Mouse (Mus musculus) CH12.LX (cell line): ENCODE results near the gene Fosb.

Experiments used
- CHD1 ChIP-seq: IDR thresholded peaks from 2 replicates; pipeline ENCODE4 v1.6.1; 2012; ENCODE audit warnings: low read depth, low read length, improper control_type of control experiment, inconsistent platforms
- CTCF ChIP-seq, 2 experiments: IDR thresholded peaks in 1 of 2; conservative IDR thresholded peaks in 1 of 2; 2 replicates each; pipeline ENCODE4 v1.5.1; 2011 to 2012; ENCODE audit warnings: low read depth in 2 of 2, low read length in 2 of 2, improper control_type of control experiment in 1 of 2, inconsistent platforms in 1 of 2, mild to moderate bottlenecking in 1 of 2, moderate library complexity in 1 of 2
- HCFC1 ChIP-seq: IDR thresholded peaks from 2 replicates; pipeline ENCODE4 v1.6.1; 2012; ENCODE audit warnings: low read depth, mild to moderate bottlenecking, inconsistent platforms, low read length, improper control_type of control experiment
- JUN ChIP-seq: IDR thresholded peaks from 2 replicates; pipeline ENCODE4 v1.6.1; 2011; ENCODE audit warnings: low read depth, mild to moderate bottlenecking, low read length, improper control_type of control experiment, moderate library complexity; ENCODE audit not compliant: insufficient read depth
- MAZ ChIP-seq: IDR thresholded peaks from 2 replicates; pipeline ENCODE4 v1.6.1; 2012; ENCODE audit warnings: low read depth, mild to moderate bottlenecking, inconsistent platforms, low read length, improper control_type of control experiment, moderate library complexity
- POLR2A ChIP-seq: IDR thresholded peaks from 2 replicates; pipeline ENCODE4 v1.6.1; 2011; ENCODE audit warnings: low read depth, mild to moderate bottlenecking, improper control_type of control experiment, low read length
- RCOR1 ChIP-seq: conservative IDR thresholded peaks from 2 replicates; pipeline ENCODE4 v1.6.1; 2012; ENCODE audit warnings: low read depth, mild to moderate bottlenecking, inconsistent platforms, low read length, improper control_type of control experiment
- USF2 ChIP-seq: conservative IDR thresholded peaks from 2 replicates; pipeline ENCODE4 v1.6.1; 2011; ENCODE audit warnings: low read depth, low read length, improper control_type of control experiment
- ZC3H11A ChIP-seq: IDR thresholded peaks from 2 replicates; pipeline ENCODE4 v1.6.1; 2012; ENCODE audit warnings: low read depth, mild to moderate bottlenecking, inconsistent platforms, low read length, improper control_type of control experiment
- ZNF384 ChIP-seq: IDR thresholded peaks from 2 replicates; pipeline ENCODE4 v1.6.1; 2012; ENCODE audit warnings: low read depth, low read length, improper control_type of control experiment, inconsistent platforms

DNA sequence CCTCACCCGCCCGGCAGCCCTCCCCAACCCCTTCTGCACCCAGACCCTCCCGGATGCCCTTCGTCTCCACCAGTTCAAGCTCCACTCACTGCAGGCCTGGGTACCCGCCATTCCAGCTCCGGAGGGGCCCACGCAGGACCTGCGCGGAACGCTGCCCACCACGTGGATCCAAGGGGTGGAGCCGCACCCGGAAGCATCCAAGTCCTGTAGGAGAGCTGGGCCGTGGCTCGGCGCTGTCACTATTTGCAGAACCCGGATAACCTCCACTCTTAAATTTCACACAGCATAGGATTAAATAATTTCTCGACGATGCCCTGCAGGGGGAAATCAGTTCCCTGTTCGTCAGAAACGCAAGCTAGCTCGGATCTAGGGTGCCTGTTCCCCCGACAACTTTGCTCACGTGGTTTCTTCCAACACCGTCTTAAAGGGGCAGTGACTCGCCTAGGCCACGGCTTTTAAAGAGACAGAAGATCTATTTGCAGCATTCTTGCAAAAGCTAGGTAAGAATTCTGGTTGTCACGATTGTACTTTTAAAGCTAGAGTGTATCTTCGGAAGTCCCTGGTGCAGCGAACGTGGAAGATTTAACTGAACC, 49.5 kb upstream of the Fosb start, which contains the start of the genes Cd3eap and Ppp1r13l:
- no peak for TF ChIP-seq MAZ
- TF ChIP-seq POLR2A, result peak; percentile 82
- peak; percentile 100 for TF ChIP-seq CHD1
- TF ChIP-seq JUN, result no peak
- peak; percentile 80 for TF ChIP-seq HCFC1
- no peak for TF ChIP-seq CTCF (conservative IDR thresholded peaks at IDR 0.05 in 1 of 2, IDR thresholded peaks at IDR 0.05 in 1 of 2; ENCODE audit: low read depth in 2 of 2, low read length in 2 of 2)
- TF ChIP-seq USF2, result peak; percentile 53
- TF ChIP-seq RCOR1, result no peak
- no peak for TF ChIP-seq ZNF384
- TF ChIP-seq ZC3H11A, result no peak
